Comparison of ENCODE assay signal across 24 mouse cellular contexts in the genomic region with DNA sequence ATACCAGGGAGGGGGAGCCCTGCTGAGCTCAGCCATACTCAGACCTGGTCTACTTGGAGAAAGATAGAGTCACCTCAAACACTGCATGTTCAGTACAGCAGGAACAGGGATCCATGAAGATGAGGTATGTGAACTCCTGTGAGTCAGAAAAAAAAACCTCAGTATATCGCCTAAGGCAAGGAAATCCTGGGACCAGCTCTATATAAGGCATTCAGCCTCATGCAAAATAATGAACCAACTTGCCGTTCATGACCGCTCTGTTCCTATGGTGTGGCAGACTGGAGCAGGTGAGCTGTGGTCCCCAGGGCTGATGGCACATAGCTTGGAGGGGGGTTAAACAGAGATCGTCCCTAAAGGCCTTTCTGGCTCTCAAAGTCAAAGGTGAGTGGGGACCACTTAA.
"Had no signal": no experiment of that assay in that cellular context is flagged by ENCODE, and none has a peak within 500 bp of the region (broad histone marks: within the 10 kb centered on the region; RNA-seq: fewer than 3 reads in every experiment).

No protein-coding gene starts in this region.

- H3K27me3 ChIP-seq: heart, embryonic 13.5 days; heart, embryonic 15.5 days; hindbrain, embryonic 13.5 days; hindbrain, embryonic 15.5 days; kidney, embryonic 15.5 days; limb, embryonic 12.5 days; liver, embryonic 13.5 days; liver, embryonic 15.5 days had no signal

- ATAC-seq: hindbrain, postnatal 0 days; intestine, embryonic 16.5 days had no signal

- DNase-seq: gastrocnemius, adult 2 months; gastrocnemius, postnatal 10 days; gastrocnemius, postnatal 25 days; heart, adult 11 months; heart, adult 2 months; heart, postnatal 14 days; heart, postnatal 36 days; kidney, adult 11 months; kidney, adult 2 months; kidney, adult 9 months; kidney, postnatal 14 days; kidney, postnatal 36 days; layer of hippocampus, adult 9-11 months; layer of hippocampus, postnatal 36 days; liver, embryonic 13.5 days had no signal
